Mouse (Mus musculus) heart, adult 9 months (tissue): Measurements from ENCODE around the gene Aspdh.
A peak's percentile ranks its signal among the peaks of the same experiment; 100 is the strongest.

Experiments used
- DNase-seq, 2 experiments: peaks; one replicate each; pipeline ENCODE4 v3.0.0; 2022; ENCODE audit warnings: low spot score in 2 of 2

Gene Aspdh

GRCm38 (mm10) chr7:44446070-44446855, 18.9 kb upstream of the Aspdh start:
- DNase-seq: no peak

GRCm38 (mm10) chr7:44453256-44453655, 11.9 kb upstream of the Aspdh start:
- no peak for DNase-seq

- no peak for DNase-seq
Measured at GRCm38 (mm10) chr7:44456302-44456701, 8.9 kb upstream of the Aspdh start.

GRCm38 (mm10) chr7:44460067-44460466, 5.1 kb upstream of the Aspdh start:
- no peak for DNase-seq

- no peak for DNase-seq
Measured at GRCm38 (mm10) chr7:44460767-44461502, 4.3 kb upstream of the Aspdh start.

GRCm38 (mm10) chr7:44461503-44462217, 3.5 kb upstream of the Aspdh start:
- DNase-seq: no peak

GRCm38 (mm10) chr7:44462218-44463055, 2.8 kb upstream of the Aspdh start:
- DNase-seq: no peak

GRCm38 (mm10) chr7:44463056-44463425, 2.1 kb upstream of the Aspdh start:
- no peak for DNase-seq

- DNase-seq: no peak
Measured at GRCm38 (mm10) chr7:44463556-44464225, 1.5 kb upstream of the Aspdh start.

- DNase-seq: no peak
Measured at GRCm38 (mm10) chr7:44464511-44464910, 680 bp upstream of the Aspdh start.

- no peak for DNase-seq
Measured at GRCm38 (mm10) chr7:44466006-44466887, 1.1 kb downstream of the Aspdh start.

GRCm38 (mm10) chr7:44466888-44467311, 1.7 kb downstream of the Aspdh start:
- no peak for DNase-seq

- peak; percentile 98 for DNase-seq
Measured at GRCm38 (mm10) chr7:44467811-44468411, 2.7 kb downstream of the Aspdh start, which contains the start of gene Josd2. Gene Josd2, plus strand, starts transcription at chr7:44467980.

GRCm38 (mm10) chr7:44468644-44469285, 3.6 kb downstream of the Aspdh start:
- DNase-seq: peak in 1 of 2 experiments; percentile 27

GRCm38 (mm10) chr7:44469677-44470675, 4.8 kb downstream of the Aspdh start:
- no peak for DNase-seq

GRCm38 (mm10) chr7:44470696-44471612, 5.8 kb downstream of the Aspdh start:
- no peak for DNase-seq
